Mouse (Mus musculus) layer of hippocampus, postnatal 25 days (tissue): ENCODE data around the gene Cyp2w1. TPM values are rescaled to one million over a fixed set of nuclear protein-coding genes. Genes with fewer than 3 reads are reported as not detected.

ENCODE experiments used
- DNase-seq, 2 experiments: peaks; one replicate each; pipeline ENCODE4 v3.0.0; 2022; ENCODE audit warnings: mixed read lengths in 2 of 2, low spot score in 1 of 2; ENCODE audit errors: extremely low spot score in 1 of 2
- total RNA-seq, 2 experiments: library from RNA; stranded (reverse); gene quantifications; 2 replicates each; pipeline ENCODE4 v1.2.3; 2021

Gene Cyp2w1
- total RNA-seq, result not detected

GRCm38 (mm10) chr5:139352317-139352716 lies at the start of gene Cyp2w1:
Cyp2w1 (plus strand) TSS chr5:139352617.
- DNase-seq, result no peak

- DNase-seq, result no peak
These were observed 48.8 kb upstream of the Cyp2w1 start for GRCm38 (mm10) chr5:139303646-139304061.

- DNase-seq, result no peak
These were observed 42.5 kb upstream of the Cyp2w1 start for GRCm38 (mm10) chr5:139309946-139310345.

- DNase-seq, result no peak
These were observed 41.9 kb upstream of the Cyp2w1 start for GRCm38 (mm10) chr5:139310477-139310876.

- no peak for DNase-seq
These were observed 40.6 kb upstream of the Cyp2w1 start for GRCm38 (mm10) chr5:139311822-139312221.

GRCm38 (mm10) chr5:139313536-139313935 lies 38.9 kb upstream of the Cyp2w1 start:
- DNase-seq, result no peak

GRCm38 (mm10) chr5:139314941-139315642 lies 37.3 kb upstream of the Cyp2w1 start:
- no peak for DNase-seq

- no peak for DNase-seq
These were observed 35.3 kb upstream of the Cyp2w1 start for GRCm38 (mm10) chr5:139316982-139317675.

GRCm38 (mm10) chr5:139317751-139318504 lies 34.5 kb upstream of the Cyp2w1 start:
- peak; percentile 45 to 59 for DNase-seq

- DNase-seq, result no peak
These were observed 32.0 kb upstream of the Cyp2w1 start for GRCm38 (mm10) chr5:139320424-139320823.

GRCm38 (mm10) chr5:139321331-139321730 lies 31.1 kb upstream of the Cyp2w1 start:
- DNase-seq, result no peak

- DNase-seq, result peak in 1 of 2 experiments; percentile 37
These were observed 29.0 kb upstream of the Cyp2w1 start for GRCm38 (mm10) chr5:139323260-139323924.

GRCm38 (mm10) chr5:139324045-139324491 lies 28.3 kb upstream of the Cyp2w1 start:
- no peak for DNase-seq

GRCm38 (mm10) chr5:139324691-139325394 lies 27.6 kb upstream of the Cyp2w1 start:
- DNase-seq, result peak; percentile 26 to 62

GRCm38 (mm10) chr5:139325395-139325966 lies 26.9 kb upstream of the Cyp2w1 start, which contains the start of gene Adap1:
Adap1 (minus strand) TSS chr5:139325622.
- DNase-seq, result peak; percentile 61 to 67

GRCm38 (mm10) chr5:139326111-139326696 lies 26.2 kb upstream of the Cyp2w1 start:
- no peak for DNase-seq

GRCm38 (mm10) chr5:139326986-139327633 lies 25.3 kb upstream of the Cyp2w1 start:
- no peak for DNase-seq

- no peak for DNase-seq
These were observed 24.8 kb upstream of the Cyp2w1 start for GRCm38 (mm10) chr5:139327634-139328020.

GRCm38 (mm10) chr5:139330766-139331165 lies 21.7 kb upstream of the Cyp2w1 start:
- no peak for DNase-seq
